8 mouse cellular contexts compared by ENCODE assay signal in the genomic region with DNA sequence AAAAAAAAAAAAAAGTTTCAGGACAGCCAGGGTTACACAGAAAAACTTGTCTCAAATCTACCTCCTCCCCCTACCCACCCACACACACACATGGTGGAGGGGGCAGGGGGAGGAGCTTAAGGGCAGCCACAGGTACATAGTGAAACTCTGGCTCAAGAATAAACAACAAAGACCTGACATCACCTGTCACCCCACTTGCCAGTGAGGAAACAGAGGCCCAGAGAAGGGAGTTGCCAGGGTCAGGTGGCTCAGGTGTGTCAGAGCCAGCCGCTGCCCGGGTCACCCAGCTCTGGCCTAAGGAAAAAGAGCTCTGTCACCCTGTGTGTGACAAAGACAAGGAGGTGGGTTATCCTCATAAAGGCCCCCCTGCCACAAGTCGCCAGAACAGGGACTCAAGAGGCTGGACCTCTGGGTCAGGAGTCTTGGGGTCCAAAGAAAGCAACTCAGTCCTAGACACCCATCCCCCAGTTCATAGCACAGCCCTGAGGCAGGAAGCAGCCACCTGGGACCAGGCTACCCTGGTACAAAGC. TPM values are rescaled to one million over a fixed set of nuclear protein-coding genes. Genes with fewer than 3 reads are reported as not detected.
DNase-seq lines count a peak whose midpoint lies in the region; ATAC-seq and TF ChIP-seq lines count a peak whose summit lies in the region.

No protein-coding gene starts in this region.

- 77% methylated on average over 3 of the region's 3 CpGs for WGBS in heart, embryonic 12.5 days
- 53% methylated on average over 3 of the region's 3 CpGs for WGBS in thymus, adult 2 months
- 61% methylated on average over 3 of the region's 3 CpGs for WGBS in limb, embryonic 13.5 days
- WGBS in forebrain, embryonic 14.5 days = 51% methylated on average over 3 of the region's 3 CpGs

- H3K27me3 ChIP-seq in heart, embryonic 12.5 days (replicated peaks) = no peaks in the 10 kb centered on the region
- no peaks in the 10 kb centered on the region for H3K27me3 ChIP-seq in thymus, adult 2 months (ENCODE audit: control insufficient read depth, insufficient read depth, low read length)
- H3K27me3 ChIP-seq in limb, embryonic 13.5 days = no peaks in the 10 kb centered on the region
- no peaks in the 10 kb centered on the region for H3K27me3 ChIP-seq in forebrain, embryonic 14.5 days (replicated peaks; ENCODE audit: control insufficient read depth, insufficient read depth, low read length)

- no peaks in the 10 kb centered on the region for H3K36me3 ChIP-seq in heart, embryonic 12.5 days
- H3K36me3 ChIP-seq in thymus, adult 2 months (ENCODE audit: control insufficient read depth, insufficient read depth, low read length) = no peaks in the 10 kb centered on the region
- no peaks in the 10 kb centered on the region for H3K36me3 ChIP-seq in limb, embryonic 13.5 days
- H3K36me3 ChIP-seq in forebrain, embryonic 14.5 days (ENCODE audit: control insufficient read depth, insufficient read depth, low read length) = no peaks in the 10 kb centered on the region

- TF ChIP-seq CTCF in thymus, adult 2 months (IDR thresholded peaks at IDR 0.05; ENCODE audit: borderline replicate concordance, control insufficient read depth, extremely low read depth, insufficient read depth, low read length, poor library complexity) = no peak

- ATAC-seq in heart, embryonic 12.5 days (ENCODE audit: insufficient number of reproducible peaks, low FRiP score) = no peak
- no peak for ATAC-seq in limb, embryonic 13.5 days (ENCODE audit: low FRiP score, low read depth)
- ATAC-seq in forebrain, embryonic 14.5 days = no peak

- H3K9me3 ChIP-seq in heart, embryonic 12.5 days (replicated peaks) = no peaks in the 10 kb centered on the region
- H3K9me3 ChIP-seq in limb, embryonic 13.5 days = no peaks in the 10 kb centered on the region
- no peaks in the 10 kb centered on the region for H3K9me3 ChIP-seq in forebrain, embryonic 14.5 days (replicated peaks; ENCODE audit: control insufficient read depth, low read length)

- 0 out of 2 replicates have a peak overlapping the region, but pooled peaks have one; percentile 30 for H3K4me2 ChIP-seq in heart, embryonic 12.5 days
- no peak overlapping the region for H3K4me2 ChIP-seq in limb, embryonic 13.5 days (replicated peaks)
- H3K4me2 ChIP-seq in forebrain, embryonic 14.5 days (ENCODE audit: low read length) = no peak overlapping the region

- no peak for TF ChIP-seq POLR2A in thymus, adult 2 months (IDR thresholded peaks at IDR 0.05; ENCODE audit: control insufficient read depth, extremely low read depth, insufficient read depth, low read length, poor library complexity)

- H3K4me1 ChIP-seq in heart, embryonic 12.5 days (replicated peaks) = peaks cover 69% of the 10 kb centered on the region
- H3K4me1 ChIP-seq in thymus, adult 2 months (replicated peaks; ENCODE audit: control insufficient read depth, insufficient read depth, low read length) = peaks cover 69% of the 10 kb centered on the region
- H3K4me1 ChIP-seq in limb, embryonic 13.5 days = peaks cover 66% of the 10 kb centered on the region
- peaks cover 20% of the 10 kb centered on the region for H3K4me1 ChIP-seq in forebrain, embryonic 14.5 days (ENCODE audit: control insufficient read depth, insufficient read depth, low read length)

- no peak for DNase-seq in heart, postnatal 14 days
- peak; percentile 64 for DNase-seq in thymus, adult 2 months
- no peak for DNase-seq in thymus, adult 18-20 months
- DNase-seq in embryo, embryonic 10 days (ENCODE audit: low spot score) = no peak
- DNase-seq in forebrain, embryonic 14.5 days (ENCODE audit: low spot score) = no peak
- DNase-seq in frontal cortex, postnatal 10 days (ENCODE audit: low spot score in 2 of 2) = no peak

- H3K4me3 ChIP-seq in heart, embryonic 12.5 days = no peak overlapping the region
- H3K4me3 ChIP-seq in thymus, adult 2 months (ENCODE audit: control insufficient read depth, insufficient read depth, low read length) = no peak overlapping the region
- no peak overlapping the region for H3K4me3 ChIP-seq in limb, embryonic 13.5 days
- H3K4me3 ChIP-seq in forebrain, embryonic 14.5 days (ENCODE audit: low read depth, low read length) = no peak overlapping the region

- H3K27ac ChIP-seq in heart, embryonic 12.5 days (ENCODE audit: poor library complexity, severe bottlenecking) = peak overlapping the region; percentile 92
- peak overlapping the region; percentile 89 for H3K27ac ChIP-seq in thymus, adult 2 months (ENCODE audit: control insufficient read depth, insufficient read depth, low read length)
- H3K27ac ChIP-seq in limb, embryonic 13.5 days = peak overlapping the region; percentile 73; the same call in 1 of the 2 replicates
- H3K27ac ChIP-seq in forebrain, embryonic 14.5 days (ENCODE audit: low read depth, low read length) = no peak overlapping the region

- H3K9ac ChIP-seq in heart, embryonic 12.5 days = peak overlapping the region; percentile 46
- no peak overlapping the region for H3K9ac ChIP-seq in limb, embryonic 13.5 days
- H3K9ac ChIP-seq in forebrain, embryonic 14.5 days (ENCODE audit: low read length) = no peak overlapping the region

- intact Hi-C loops in heart, postnatal 14 days (cut with DNase I) = no loop called here

RNA-seq across cellular contexts. Expression of a gene that starts 27.8 kb away (rescaled TPM):
- 31.4 and 32.8 TPM in 2 replicates for polyA plus RNA-seq in heart, embryonic 12.5 days (2016; fragmentation: Nextera tagmentation; extraction: Ambion mirVana)
- 10 to 100 TPM; 34.7 to 35.7 TPM for total RNA-seq in heart, postnatal 14 days (2021)
- 44.6 and 50.4 TPM in 2 replicates for polyA plus RNA-seq in thymus, adult 2 months (2012; rRNA removed)
- 19.3 and 20.1 TPM in 2 replicates for polyA plus RNA-seq in limb, embryonic 13.5 days (2015; fragmentation: Nextera tagmentation; extraction: Ambion mirVana)
- 18.8 and 19.7 TPM in 2 replicates for polyA plus RNA-seq in forebrain, embryonic 14.5 days (2014; fragmentation: Nextera tagmentation; extraction: Ambion mirVana)

RNA-seq across cellular contexts. Expression of a gene that starts 44.5 kb away (rescaled TPM):
- polyA plus RNA-seq in heart, embryonic 12.5 days (2016; fragmentation: Nextera tagmentation; extraction: Ambion mirVana) = 23.9 and 25.7 TPM in 2 replicates
- 100 to 1,000 TPM; 188 to 191 TPM for total RNA-seq in heart, postnatal 14 days (2021)
- 157 and 190 TPM in 2 replicates for polyA plus RNA-seq in thymus, adult 2 months (2012; rRNA removed)
- polyA plus RNA-seq in limb, embryonic 13.5 days (2015; fragmentation: Nextera tagmentation; extraction: Ambion mirVana) = 75.9 and 77.0 TPM in 2 replicates
- 10.2 and 11.1 TPM in 2 replicates for polyA plus RNA-seq in forebrain, embryonic 14.5 days (2014; fragmentation: Nextera tagmentation; extraction: Ambion mirVana)
